Mouse (Mus musculus) heart, embryonic 12.5 days (tissue): Measurements from ENCODE around the gene Pink1. TPM values are rescaled to one million over a fixed set of nuclear protein-coding genes. Genes with fewer than 3 reads are reported as not detected.

Experiments used
- ATAC-seq: fragments of 200-750 bp; cut with Nextera tagmentation; 2 replicates; pipeline ENCODE4 v1.8.0; 2017; ENCODE audit warnings: moderate TSS enrichment, moderate library complexity; ENCODE audit not compliant: insufficient number of reproducible peaks, low FRiP score
- H3K27ac ChIP-seq: fragments of 300-500 bp; sonication (generic); 2 replicates; pipeline ENCODE4 v1.5.1; 2016; ENCODE audit warnings: mild to moderate bottlenecking, moderate library complexity; ENCODE audit not compliant: poor library complexity, severe bottlenecking
- H3K27me3 ChIP-seq: fragments of 300-500 bp; sonication (generic); replicated peaks from 2 replicates; pipeline ENCODE4 v1.6.1; 2016; ENCODE audit warnings: mild to moderate bottlenecking, moderate library complexity
- H3K36me3 ChIP-seq: fragments of 300-500 bp; sonication (generic); 2 replicates; pipeline ENCODE4 v1.6.1; 2016; ENCODE audit warnings: mild to moderate bottlenecking, moderate library complexity
- H3K4me1 ChIP-seq: fragments of 300-500 bp; sonication (generic); replicated peaks from 2 replicates; pipeline ENCODE4 v1.6.1; 2016; ENCODE audit warnings: mild to moderate bottlenecking
- H3K4me2 ChIP-seq: fragments of 300-500 bp; sonication (generic); 2 replicates; pipeline ENCODE4 v1.6.1; 2016; ENCODE audit warnings: mild to moderate bottlenecking, moderate library complexity
- H3K4me3 ChIP-seq: fragments of 300-500 bp; sonication (generic); 2 replicates; pipeline ENCODE4 v1.5.1; 2016; ENCODE audit warnings: mild to moderate bottlenecking
- H3K9ac ChIP-seq: fragments of 300-500 bp; sonication (generic); 2 replicates; pipeline ENCODE4 v1.6.1; 2016; ENCODE audit warnings: mild to moderate bottlenecking, moderate library complexity
- H3K9me3 ChIP-seq: fragments of 300-500 bp; sonication (generic); replicated peaks from 2 replicates; pipeline ENCODE4 v1.6.1; 2016; ENCODE audit warnings: mild to moderate bottlenecking, moderate library complexity
- WGBS: fragments of 180-500 bp; shearing (Covaris S2); methylation state at CpG from one replicate; pipeline ENCODE4 v1.1.7; 2016; 5-methylcytosine and 5-hydroxymethylcytosine counted together
- polyA plus RNA-seq: library from polyadenylated mRNA; unstranded; fragments of >200 nt; fragmentation: Nextera tagmentation; extraction: Ambion mirVana; gene quantifications from 2 replicates; pipeline ENCODE4 v1.2.1, GENCODE M21; 2016

The Pink1 gene
- polyA plus RNA-seq, 1 experiment from 2014 or later: 72.6 TPM

DNA sequence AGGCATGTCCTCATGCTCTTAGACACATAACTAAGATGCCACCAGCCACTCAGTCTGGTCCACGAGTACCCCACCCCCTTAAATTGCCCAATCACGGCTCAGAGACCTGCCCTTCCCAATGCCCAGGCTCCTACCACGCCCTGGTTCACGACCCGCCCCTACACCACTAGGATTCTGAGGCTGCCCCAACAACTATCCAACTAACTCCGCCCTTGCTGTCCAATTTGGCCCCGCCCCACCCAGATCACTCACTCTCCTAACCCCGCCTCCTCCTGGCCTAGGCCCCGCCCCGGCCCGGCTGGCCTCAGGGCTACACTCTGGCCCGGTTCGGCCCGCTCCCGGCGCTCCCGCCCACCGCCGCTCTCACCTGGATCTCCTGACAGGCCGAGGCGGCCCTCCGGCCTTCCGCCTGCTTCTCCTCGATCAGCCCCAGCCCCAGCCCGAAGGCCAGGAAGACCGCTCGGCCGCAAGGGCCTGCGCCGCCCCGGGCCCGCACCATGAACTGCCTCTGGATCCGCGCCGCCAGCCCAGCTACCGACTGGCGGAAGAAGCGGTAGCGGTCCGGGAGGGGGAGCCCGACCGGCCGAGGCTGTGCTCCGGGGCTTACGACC, 536 bp downstream of the Pink1 start:
- Histone ChIP-seq H3K4me2 (peak overlapping the region; percentile 69), H3K9me3 (no peaks in the 10 kb centered on the region), H3K27me3 (0 out of 2 replicates have a peak, but pooled peaks cover 6% of the 10 kb centered on the region), H3K9ac (peak overlapping the region; percentile 85), H3K4me3 (peak overlapping the region; percentile 72), H3K36me3 (peaks cover 2% of the 10 kb centered on the region; the same call in 1 of the 2 replicates), H3K4me1 (peaks cover 47% of the 10 kb centered on the region), H3K27ac (peak overlapping the region; percentile 97)
- under 1% methylated on average over 45 of the region's 45 CpGs for WGBS
- peak; percentile 95 for ATAC-seq

DNA sequence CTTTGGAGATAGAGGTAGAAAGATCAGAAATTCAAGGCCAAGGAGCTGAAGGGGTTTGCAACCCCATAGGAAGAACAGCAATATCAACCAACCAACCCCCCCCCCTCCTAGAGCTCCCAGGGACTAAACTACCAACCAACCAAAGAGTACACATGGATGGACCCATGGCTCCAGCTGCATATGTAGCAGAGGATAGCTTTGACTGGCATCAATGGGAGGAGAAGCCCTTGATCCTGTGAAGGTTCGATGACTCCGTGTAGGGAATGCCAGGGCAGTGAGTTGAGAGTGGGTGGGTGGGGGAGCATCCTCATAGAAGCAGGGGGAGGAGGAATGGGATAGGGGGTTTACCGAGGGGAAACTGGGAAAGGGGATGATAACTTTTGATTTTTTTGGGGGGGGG, 1.7 kb downstream of the Pink1 start:
- no peaks in the 10 kb centered on the region for H3K9me3 ChIP-seq
- H3K4me2 ChIP-seq: peak overlapping the region; percentile 42
- H3K9ac ChIP-seq: no peak overlapping the region
- peaks cover 10% of the 10 kb centered on the region; the same call in 1 of the 2 replicates for H3K36me3 ChIP-seq
- no peak for ATAC-seq
- WGBS: 80% methylated on average over 3 of the region's 3 CpGs
- no peak overlapping the region for H3K4me3 ChIP-seq
- H3K4me1 ChIP-seq: peaks cover 47% of the 10 kb centered on the region
- 0 out of 2 replicates have a peak, but pooled peaks cover 5% of the 10 kb centered on the region for H3K27me3 ChIP-seq
- peak overlapping the region; percentile 98 for H3K27ac ChIP-seq

DNA sequence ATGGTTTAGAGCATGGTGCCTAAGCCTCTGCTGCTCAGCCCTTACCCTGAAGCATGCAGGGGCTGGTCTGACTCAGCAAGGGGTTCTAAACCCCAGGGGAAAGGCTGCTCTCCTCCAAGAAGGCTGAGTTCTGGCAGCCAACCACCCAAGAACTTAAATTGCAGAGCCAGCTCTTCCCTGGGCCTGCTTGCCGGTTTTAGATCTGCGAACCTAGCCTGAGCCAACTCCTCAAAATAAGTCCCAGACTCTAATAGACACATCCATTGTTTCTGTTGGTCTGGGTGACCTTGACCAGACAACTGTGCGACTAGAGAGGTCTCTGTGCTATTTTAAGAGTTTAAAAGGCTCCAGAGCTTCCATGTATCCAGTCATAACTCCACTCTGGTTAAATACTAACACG, 2.4 kb downstream of the Pink1 start:
- H3K9me3 ChIP-seq: no peaks in the 10 kb centered on the region
- peaks cover 47% of the 10 kb centered on the region for H3K4me1 ChIP-seq
- 44% methylated on average over 4 of the region's 4 CpGs for WGBS
- no peaks in the 10 kb centered on the region for H3K27me3 ChIP-seq
- 0 out of 2 replicates have a peak overlapping the region, but pooled peaks have one; percentile 35 for H3K9ac ChIP-seq
- H3K36me3 ChIP-seq: peaks cover 10% of the 10 kb centered on the region; the same call in 1 of the 2 replicates
- no peak overlapping the region for H3K4me3 ChIP-seq
- H3K27ac ChIP-seq: peak overlapping the region; percentile 98
- H3K4me2 ChIP-seq: peak overlapping the region; percentile 42
- no peak for ATAC-seq

DNA sequence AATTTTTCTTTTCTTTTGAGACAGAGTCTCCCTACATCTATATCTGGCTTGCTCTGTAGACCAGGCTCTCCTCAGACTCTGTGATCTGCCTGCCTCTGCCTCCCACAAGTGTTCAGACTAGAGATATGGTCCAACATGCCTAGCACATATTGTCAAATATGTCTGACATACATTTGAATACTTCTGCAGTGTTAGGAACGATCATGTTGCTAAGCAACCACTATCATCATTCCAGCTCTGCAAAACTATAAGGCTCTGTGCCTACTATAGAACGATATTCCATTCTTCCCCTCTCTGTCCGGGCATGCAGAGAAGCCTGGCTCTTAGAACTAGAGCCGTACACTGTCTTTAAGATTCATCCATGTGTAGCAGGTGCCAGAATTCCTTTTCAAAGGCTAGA, 3.4 kb downstream of the Pink1 start:
- no peak overlapping the region for H3K4me2 ChIP-seq
- H3K9me3 ChIP-seq: no peaks in the 10 kb centered on the region
- H3K36me3 ChIP-seq: peaks cover 11% of the 10 kb centered on the region; the same call in 1 of the 2 replicates
- H3K27ac ChIP-seq: peak overlapping the region; percentile 98
- H3K9ac ChIP-seq: no peak overlapping the region
- no peaks in the 10 kb centered on the region for H3K27me3 ChIP-seq
- ATAC-seq: no peak
- H3K4me1 ChIP-seq: peaks cover 44% of the 10 kb centered on the region
- H3K4me3 ChIP-seq: no peak overlapping the region
- 63% methylated on average over 4 of the region's 4 CpGs for WGBS

DNA sequence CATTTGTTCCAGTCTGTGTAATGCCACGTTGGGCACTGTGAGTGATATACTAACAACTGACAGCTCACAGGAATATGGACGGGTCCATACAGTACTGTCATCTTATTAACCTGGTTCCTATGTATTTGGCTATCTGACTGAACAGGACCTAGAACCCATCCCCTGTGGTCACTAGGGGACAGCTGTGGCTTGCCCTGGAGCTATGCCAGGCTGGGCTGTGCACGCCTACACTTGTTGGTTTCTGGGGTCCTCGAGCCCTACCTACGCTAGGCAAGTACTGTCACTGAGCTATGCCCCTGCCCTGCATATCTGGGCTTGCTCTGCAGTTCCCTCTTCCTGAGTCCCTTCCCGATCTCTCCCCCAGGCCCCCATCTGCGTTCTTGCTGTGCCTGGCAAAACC, 4.6 kb downstream of the Pink1 start:
- Histone ChIP-seq H3K4me1 (peaks cover 42% of the 10 kb centered on the region), H3K27ac (no peak overlapping the region), H3K36me3 (peaks cover 23% of the 10 kb centered on the region), H3K9ac (no peak overlapping the region), H3K4me2 (no peak overlapping the region), H3K9me3 (no peaks in the 10 kb centered on the region), H3K27me3 (no peaks in the 10 kb centered on the region), H3K4me3 (no peak overlapping the region)
- ATAC-seq: no peak
- WGBS: 77% methylated on average over 7 of the region's 7 CpGs

DNA sequence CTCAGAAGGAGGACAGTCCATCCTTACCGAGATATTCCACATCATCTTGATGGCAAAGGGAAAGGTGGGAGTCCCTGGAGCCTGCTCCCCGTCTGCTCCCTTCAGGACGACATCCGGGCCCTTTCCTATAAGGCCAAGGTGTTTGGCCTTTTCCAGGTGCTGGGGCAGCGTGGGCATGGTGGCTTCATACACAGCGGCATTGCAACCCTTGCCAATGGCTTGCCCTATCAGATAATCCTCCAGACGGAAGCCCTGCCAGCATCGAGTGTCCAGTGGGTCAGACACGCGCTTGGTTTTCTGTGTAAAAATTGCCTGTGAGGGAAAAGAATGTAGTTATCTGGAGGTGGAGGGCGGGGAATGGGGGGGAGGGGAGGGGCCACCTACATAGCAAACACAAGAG, 5.4 kb downstream of the Pink1 start:
- ATAC-seq: no peak
- Histone ChIP-seq H3K27me3 (no peaks in the 10 kb centered on the region), H3K9me3 (no peaks in the 10 kb centered on the region), H3K27ac (no peak overlapping the region), H3K9ac (0 out of 2 replicates have a peak overlapping the region, but pooled peaks have one; percentile 8), H3K4me1 (peaks cover 40% of the 10 kb centered on the region), H3K4me2 (no peak overlapping the region), H3K36me3 (peaks cover 30% of the 10 kb centered on the region), H3K4me3 (no peak overlapping the region)
- WGBS: 61% methylated on average over 11 of the region's 11 CpGs

DNA sequence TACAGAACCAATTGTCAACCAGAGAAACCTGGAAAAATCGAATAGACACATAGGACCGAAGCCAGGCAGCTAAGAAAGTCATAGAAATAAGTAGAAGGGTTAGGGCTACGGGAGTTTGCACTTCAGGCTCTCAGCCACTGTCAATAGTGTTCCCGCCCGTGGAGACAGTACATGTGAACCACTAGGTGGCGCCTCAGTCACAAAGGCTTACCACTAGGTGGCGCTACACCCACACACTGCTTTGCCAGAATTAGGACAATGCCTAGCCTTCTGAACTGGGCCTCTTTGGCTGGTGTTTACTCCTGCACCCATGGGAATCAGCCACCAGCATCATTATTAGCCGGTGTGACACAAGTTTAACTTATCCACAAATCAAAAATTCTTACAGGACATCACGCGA, 6.6 kb downstream of the Pink1 start:
- 32% methylated on average over 10 of the region's 10 CpGs for WGBS
- H3K4me3 ChIP-seq: no peak overlapping the region
- no peak overlapping the region for H3K9ac ChIP-seq
- H3K4me1 ChIP-seq: peaks cover 36% of the 10 kb centered on the region
- H3K27me3 ChIP-seq: no peaks in the 10 kb centered on the region
- no peaks in the 10 kb centered on the region for H3K9me3 ChIP-seq
- peaks cover 41% of the 10 kb centered on the region for H3K36me3 ChIP-seq
- H3K27ac ChIP-seq: no peak overlapping the region
- no peak for ATAC-seq
- no peak overlapping the region for H3K4me2 ChIP-seq

DNA sequence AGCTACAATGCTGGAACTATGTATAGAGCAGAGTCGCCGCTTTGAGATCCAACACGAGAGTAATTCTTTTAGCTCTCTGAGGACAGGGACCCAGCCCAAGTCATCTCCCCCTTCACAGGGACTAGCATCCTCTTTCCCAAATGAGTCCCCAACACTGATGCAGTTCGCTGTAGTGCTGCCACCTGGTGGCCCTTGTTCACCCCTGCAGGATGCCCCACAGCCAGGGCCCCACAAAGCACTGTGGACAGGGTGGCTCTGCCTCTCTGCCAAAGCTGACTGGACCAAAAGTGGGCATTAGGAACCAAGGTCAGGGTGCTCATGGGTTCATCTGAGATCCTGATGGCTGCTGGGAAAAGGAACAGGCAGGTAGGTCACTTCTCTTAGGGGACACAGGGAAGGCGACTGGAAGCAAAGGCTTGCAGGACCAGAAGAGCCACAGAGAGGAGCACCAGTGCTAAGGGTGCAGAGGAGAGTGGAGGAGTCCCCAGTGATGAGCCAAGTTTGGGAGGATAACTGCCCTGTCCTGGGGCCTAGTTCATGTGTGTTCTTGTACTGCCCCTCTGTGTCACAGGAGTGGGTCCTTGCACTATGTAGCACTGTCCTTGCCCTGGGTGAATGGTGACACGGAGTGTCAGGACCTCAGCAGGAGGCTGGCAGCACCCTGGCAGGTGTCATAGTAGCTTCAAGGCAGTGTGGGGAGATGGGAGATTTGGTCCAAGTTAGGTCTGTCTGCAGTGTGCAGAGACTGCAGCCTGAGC, 7.4 kb downstream of the Pink1 start:
- no peak for ATAC-seq
- Histone ChIP-seq H3K27me3 (no peaks in the 10 kb centered on the region), H3K36me3 (peaks cover 50% of the 10 kb centered on the region), H3K4me1 (peaks cover 29% of the 10 kb centered on the region), H3K4me2 (no peak overlapping the region), H3K27ac (no peak overlapping the region), H3K9me3 (no peaks in the 10 kb centered on the region), H3K9ac (no peak overlapping the region), H3K4me3 (no peak overlapping the region)
- WGBS: 49% methylated on average over 6 of the region's 6 CpGs

DNA sequence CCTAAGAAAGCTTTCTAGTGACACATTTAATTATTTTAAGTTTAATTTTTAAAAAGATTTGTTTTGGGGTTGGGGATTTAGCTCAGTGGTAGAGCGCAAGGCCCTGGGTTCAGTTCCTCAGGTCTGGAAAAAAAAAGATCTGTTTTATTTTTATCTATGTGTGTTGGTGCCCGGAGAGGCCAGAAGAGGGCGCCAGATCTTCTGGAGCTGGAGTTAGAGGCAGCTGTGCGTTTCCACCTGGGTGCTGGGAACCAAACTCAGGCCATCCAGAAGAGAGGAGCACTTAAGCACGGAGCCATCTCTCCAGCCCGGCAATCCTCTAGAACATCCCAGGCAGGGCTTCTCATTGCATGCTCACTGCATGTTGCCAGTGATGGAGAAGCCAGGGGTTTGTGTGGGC, 9.7 kb downstream of the Pink1 start:
- peaks cover 73% of the 10 kb centered on the region for H3K36me3 ChIP-seq

DNA sequence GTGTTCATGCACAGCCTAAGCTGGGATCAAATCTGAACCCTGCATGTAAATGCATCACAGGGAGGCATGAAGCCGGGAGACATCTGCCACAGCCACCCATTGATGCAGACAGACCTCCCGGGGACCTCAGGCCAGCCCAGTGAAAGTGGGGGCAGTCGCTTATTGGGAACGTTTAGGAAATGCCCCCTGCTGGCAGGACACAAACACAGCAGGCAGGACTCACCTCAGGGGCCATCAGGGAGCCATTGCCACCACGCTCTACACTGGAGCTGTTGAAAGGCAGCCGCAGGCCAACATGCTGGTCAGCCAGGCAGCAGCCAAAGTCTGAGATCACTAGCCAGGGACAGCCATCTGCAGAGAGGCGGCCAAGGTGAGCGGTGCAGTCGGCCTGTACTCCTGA, 10.3 kb downstream of the Pink1 start:
- H3K9me3 ChIP-seq: no peaks in the 10 kb centered on the region
- no peak overlapping the region for H3K4me3 ChIP-seq
- H3K4me2 ChIP-seq: no peak overlapping the region
- ATAC-seq: no peak
- H3K36me3 ChIP-seq: peaks cover 79% of the 10 kb centered on the region
- H3K27me3 ChIP-seq: no peaks in the 10 kb centered on the region
- H3K4me1 ChIP-seq: peaks cover 2% of the 10 kb centered on the region
- WGBS: 71% methylated on average over 9 of the region's 9 CpGs
- no peak overlapping the region for H3K9ac ChIP-seq
- no peak overlapping the region for H3K27ac ChIP-seq

More for the DNA sequence above, 9.7 kb downstream of the Pink1 start:
- Histone ChIP-seq H3K4me1 (peaks cover 8% of the 10 kb centered on the region), H3K4me2 (no peak overlapping the region), H3K9ac (no peak overlapping the region), H3K9me3 (no peaks in the 10 kb centered on the region), H3K27ac (no peak overlapping the region), H3K27me3 (no peaks in the 10 kb centered on the region), H3K4me3 (no peak overlapping the region)
- WGBS: 84% methylated on average over 6 of the region's 6 CpGs
- no peak for ATAC-seq

DNA sequence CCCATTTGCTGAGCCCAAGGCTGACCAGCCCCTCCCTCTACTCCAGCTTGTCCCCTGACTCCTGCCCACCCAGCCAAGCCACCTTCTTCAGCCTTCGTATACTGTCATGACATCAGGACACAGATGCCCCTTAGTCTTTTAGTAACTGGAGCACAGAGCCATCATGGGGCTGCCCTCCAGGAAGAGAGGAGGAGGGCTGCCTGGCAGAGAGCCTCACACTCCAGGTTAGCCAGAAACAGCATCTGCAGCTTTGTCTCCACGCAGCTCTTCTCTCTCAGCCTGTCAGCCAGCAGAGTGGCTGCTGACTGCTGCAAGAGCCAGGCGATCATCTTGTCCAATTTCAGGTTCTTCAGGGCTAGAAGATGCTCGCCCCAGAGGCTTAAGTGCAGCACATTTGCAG, 12.3 kb downstream of the Pink1 start:
- Histone ChIP-seq H3K4me2 (no peak overlapping the region), H3K4me3 (no peak overlapping the region), H3K9me3 (no peaks in the 10 kb centered on the region), H3K27ac (no peak overlapping the region), H3K36me3 (peaks cover 87% of the 10 kb centered on the region), H3K9ac (no peak overlapping the region), H3K27me3 (no peaks in the 10 kb centered on the region), H3K4me1 (no peaks in the 10 kb centered on the region)
- ATAC-seq: no peak
- WGBS: 86% methylated on average over 4 of the region's 4 CpGs
